Mouse (Mus musculus) embryonic facial prominence, embryonic 15.5 days (tissue): Measurements from ENCODE around the gene Det1. TPM values are rescaled to one million over a fixed set of nuclear protein-coding genes. Genes with fewer than 3 reads are reported as not detected.

Source experiments
- ATAC-seq: fragments of 200-750 bp; cut with Nextera tagmentation; 2 replicates; pipeline ENCODE4 v1.8.0; 2017; ENCODE audit warnings: low read depth, moderate TSS enrichment; ENCODE audit not compliant: insufficient number of reproducible peaks, low FRiP score, low TSS enrichment
- H3K27ac ChIP-seq: fragments of 300-500 bp; sonication (generic); replicated peaks from 2 replicates; pipeline ENCODE4 v1.5.1; 2015; ENCODE audit warnings: mild to moderate bottlenecking, inconsistent platforms
- H3K27me3 ChIP-seq: fragments of 300-500 bp; sonication (generic); 2 replicates; pipeline ENCODE4 v1.6.1; 2015; ENCODE audit warnings: inconsistent platforms
- H3K36me3 ChIP-seq: fragments of 300-500 bp; sonication (generic); 2 replicates; pipeline ENCODE4 v1.6.1; 2015; ENCODE audit warnings: mild to moderate bottlenecking, inconsistent platforms
- H3K4me1 ChIP-seq: fragments of 300-500 bp; sonication (generic); 2 replicates; pipeline ENCODE4 v1.6.1; 2015; ENCODE audit warnings: inconsistent platforms
- H3K4me2 ChIP-seq: fragments of 300-500 bp; sonication (generic); replicated peaks from 2 replicates; pipeline ENCODE4 v1.6.1; 2015; ENCODE audit warnings: mild to moderate bottlenecking, inconsistent platforms
- H3K4me3 ChIP-seq: fragments of 300-500 bp; sonication (generic); replicated peaks from 2 replicates; pipeline ENCODE4 v1.5.1; 2015; ENCODE audit warnings: mild to moderate bottlenecking, inconsistent platforms
- H3K9ac ChIP-seq: fragments of 300-500 bp; sonication (generic); 2 replicates; pipeline ENCODE4 v1.6.1; 2015; ENCODE audit warnings: inconsistent platforms
- H3K9me3 ChIP-seq: fragments of 300-500 bp; sonication (generic); replicated peaks from 2 replicates; pipeline ENCODE4 v1.6.1; 2016; ENCODE audit warnings: inconsistent platforms
- WGBS: fragments of 180-500 bp; shearing (Covaris S2); methylation state at CpG from one replicate; pipeline ENCODE4 v1.1.7; 2015; 5-methylcytosine and 5-hydroxymethylcytosine counted together
- polyA plus RNA-seq: library from polyadenylated mRNA; unstranded; fragments of >200 nt; fragmentation: Nextera tagmentation; extraction: Ambion mirVana; gene quantifications from 2 replicates; pipeline ENCODE4 v1.2.1, GENCODE M21; 2015

Gene Det1
- polyA plus RNA-seq, 1 experiment from 2014 or later = 16.5 TPM

DNA sequence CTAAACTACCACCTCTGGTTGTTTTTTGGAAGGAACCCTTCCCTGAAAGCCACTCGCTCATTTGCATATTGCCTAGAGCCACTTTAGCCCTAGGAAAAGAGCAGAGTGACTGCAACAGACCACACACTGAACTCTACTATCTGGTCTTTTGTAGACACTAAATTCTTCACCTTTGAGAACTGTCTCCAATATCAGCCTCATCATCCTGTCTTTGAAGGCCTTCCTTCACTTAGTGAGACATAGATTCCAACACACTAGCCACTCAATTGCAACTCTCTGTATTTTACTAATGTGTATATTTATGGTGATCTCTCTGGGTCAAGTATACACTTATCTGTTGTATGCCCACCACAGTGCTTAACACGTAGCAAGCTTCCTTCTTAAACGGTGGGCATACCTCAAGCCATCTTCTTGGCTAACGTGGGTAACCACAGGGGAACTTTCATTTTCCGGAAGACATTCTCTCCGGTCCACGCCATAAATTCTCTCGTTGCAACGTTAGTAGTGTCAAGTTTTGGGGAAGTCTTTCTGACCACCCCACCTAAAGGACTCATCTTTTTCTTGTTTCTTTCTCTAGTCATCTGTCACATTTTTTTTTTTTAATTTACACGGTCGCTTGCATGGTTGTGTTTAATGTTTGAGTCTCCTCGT is 872 bp downstream of the Det1 start:
- H3K4me2 ChIP-seq = peak overlapping the region; percentile 52
- H3K9me3 ChIP-seq = no peaks in the 10 kb centered on the region
- H3K36me3 ChIP-seq = peaks cover 23% of the 10 kb centered on the region
- 31% methylated on average over 12 of the region's 12 CpGs for WGBS
- H3K4me1 ChIP-seq = peaks cover 8% of the 10 kb centered on the region
- H3K9ac ChIP-seq = peak overlapping the region; percentile 79
- no peaks in the 10 kb centered on the region for H3K27me3 ChIP-seq
- peak overlapping the region; percentile 73 for H3K27ac ChIP-seq
- H3K4me3 ChIP-seq = peak overlapping the region; percentile 85
- no peak for ATAC-seq

- WGBS = 59% methylated on average over 5 of the region's 5 CpGs
- peaks cover 49% of the 10 kb centered on the region for H3K36me3 ChIP-seq
- no peak for ATAC-seq
Observed at GRCm38 (mm10) chr7:78841601-78842000, 5.5 kb downstream of the Det1 start.

GRCm38 (mm10) chr7:78837250-78837649 is 9.8 kb downstream of the Det1 start:
- Histone ChIP-seq H3K4me3 (no peak overlapping the region), H3K27me3 (no peaks in the 10 kb centered on the region), H3K4me1 (no peaks in the 10 kb centered on the region), H3K9me3 (no peaks in the 10 kb centered on the region), H3K9ac (no peak overlapping the region), H3K27ac (no peak overlapping the region), H3K36me3 (peaks cover 41% of the 10 kb centered on the region), H3K4me2 (no peak overlapping the region)
- ATAC-seq = no peak
- 36% methylated on average over 4 of the region's 4 CpGs for WGBS

More at GRCm38 (mm10) chr7:78841601-78842000, 5.5 kb downstream of the Det1 start:
- no peak overlapping the region for H3K4me3 ChIP-seq
- no peak overlapping the region for H3K4me2 ChIP-seq
- peaks cover 8% of the 10 kb centered on the region for H3K4me1 ChIP-seq
- H3K27ac ChIP-seq = no peak overlapping the region
- H3K9ac ChIP-seq = no peak overlapping the region
- H3K9me3 ChIP-seq = no peaks in the 10 kb centered on the region
- H3K27me3 ChIP-seq = no peaks in the 10 kb centered on the region

DNA sequence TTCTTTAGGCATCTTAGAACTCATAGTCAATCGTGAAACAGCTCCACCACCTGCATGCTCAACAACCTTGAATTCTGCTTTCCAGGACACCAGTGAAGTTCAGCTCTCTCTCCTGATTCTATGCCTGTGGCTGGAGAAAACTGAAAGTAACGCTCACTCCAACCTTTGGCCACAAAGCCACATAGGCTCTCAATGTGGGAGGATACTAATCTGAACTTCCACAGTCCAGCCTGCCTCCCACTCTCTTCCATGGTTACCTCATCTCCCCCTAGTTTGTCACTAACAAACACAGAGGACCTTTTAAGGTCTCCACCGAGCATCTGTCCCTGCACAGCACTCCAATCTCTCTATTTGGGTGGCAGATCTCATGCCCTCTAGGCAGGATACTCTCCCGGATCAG is 11.4 kb downstream of the Det1 start:
- no peak overlapping the region for H3K4me2 ChIP-seq
- no peak for ATAC-seq
- no peak overlapping the region for H3K4me3 ChIP-seq
- peaks cover 39% of the 10 kb centered on the region for H3K36me3 ChIP-seq
- no peak overlapping the region for H3K9ac ChIP-seq
- H3K27ac ChIP-seq = no peak overlapping the region
- no peaks in the 10 kb centered on the region for H3K4me1 ChIP-seq
- no peaks in the 10 kb centered on the region for H3K27me3 ChIP-seq
- 61% methylated on average over 4 of the region's 4 CpGs for WGBS
- H3K9me3 ChIP-seq = no peaks in the 10 kb centered on the region

DNA sequence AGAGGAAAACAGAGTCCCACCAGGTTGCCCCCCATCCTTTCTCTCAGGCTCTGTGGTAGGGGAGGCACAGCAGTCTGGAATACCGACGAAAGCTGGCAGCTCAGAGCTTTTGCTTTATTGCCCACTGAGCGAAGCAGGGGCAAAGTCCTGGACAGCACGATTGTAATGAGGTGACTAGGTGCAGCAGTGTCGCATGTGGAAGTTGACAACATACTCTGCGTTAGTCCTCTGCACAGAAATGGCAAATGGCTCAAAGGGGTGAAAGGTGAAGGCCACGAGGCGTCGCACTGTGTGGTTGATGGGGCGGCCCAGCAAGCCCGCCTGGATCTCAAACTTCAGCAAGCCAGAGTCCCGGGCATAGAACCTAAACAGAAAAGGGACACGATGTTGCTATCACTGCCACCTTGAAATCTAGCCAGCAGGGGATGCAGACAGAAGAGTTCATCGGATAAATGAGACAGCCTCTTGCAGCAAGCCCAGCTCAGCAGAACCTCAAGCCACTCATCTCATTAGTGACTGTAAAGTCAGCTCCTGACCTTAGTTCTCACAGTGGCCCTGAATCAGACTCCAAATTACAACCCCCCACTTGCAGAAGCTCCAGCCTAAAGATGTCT is 19.2 kb downstream of the Det1 start:
- peaks cover 36% of the 10 kb centered on the region for H3K36me3 ChIP-seq
- H3K27me3 ChIP-seq = no peaks in the 10 kb centered on the region
- no peak overlapping the region for H3K4me3 ChIP-seq
- H3K4me2 ChIP-seq = no peak overlapping the region
- H3K9ac ChIP-seq = no peak overlapping the region
- ATAC-seq = no peak
- H3K9me3 ChIP-seq = no peaks in the 10 kb centered on the region
- WGBS = 89% methylated on average over 14 of the region's 14 CpGs
- H3K4me1 ChIP-seq = peaks cover 7% of the 10 kb centered on the region; the same call in 1 of the 2 replicates
- H3K27ac ChIP-seq = peak overlapping the region; percentile 72; the same call in 1 of the 2 replicates

GRCm38 (mm10) chr7:78826682-78827385 is 20.2 kb downstream of the Det1 start:
- no peaks in the 10 kb centered on the region for H3K9me3 ChIP-seq
- H3K4me1 ChIP-seq = peaks cover 7% of the 10 kb centered on the region; the same call in 1 of the 2 replicates
- no peaks in the 10 kb centered on the region for H3K27me3 ChIP-seq
- no peak overlapping the region for H3K4me3 ChIP-seq
- peak overlapping the region; percentile 72 for H3K27ac ChIP-seq
- no peak overlapping the region for H3K4me2 ChIP-seq
- H3K36me3 ChIP-seq = peaks cover 37% of the 10 kb centered on the region
- ATAC-seq = peak; percentile 67
- no peak overlapping the region for H3K9ac ChIP-seq
- 40% methylated on average over 9 of the region's 9 CpGs for WGBS

- Histone ChIP-seq H3K9ac (no peak overlapping the region), H3K9me3 (no peaks in the 10 kb centered on the region), H3K4me2 (no peak overlapping the region), H3K4me1 (no peaks in the 10 kb centered on the region), H3K4me3 (no peak overlapping the region), H3K27ac (no peak overlapping the region), H3K27me3 (no peaks in the 10 kb centered on the region), H3K36me3 (peaks cover 5% of the 10 kb centered on the region; the same call in 1 of the 2 replicates)
- WGBS = 75% methylated on average over 12 of the region's 12 CpGs
- ATAC-seq = no peak
Observed at GRCm38 (mm10) chr7:78818336-78818735, 28.7 kb downstream of the Det1 start.

- Histone ChIP-seq H3K4me1 (no peaks in the 10 kb centered on the region), H3K9me3 (no peaks in the 10 kb centered on the region), H3K36me3 (no peaks in the 10 kb centered on the region), H3K4me2 (no peak overlapping the region), H3K9ac (no peak overlapping the region), H3K27me3 (no peaks in the 10 kb centered on the region), H3K4me3 (no peak overlapping the region), H3K27ac (no peak overlapping the region)
- ATAC-seq = no peak
Observed at GRCm38 (mm10) chr7:78814766-78815165, 32.3 kb downstream of the Det1 start.

GRCm38 (mm10) chr7:78813791-78814190 is 33.3 kb downstream of the Det1 start:
- no peak overlapping the region for H3K4me3 ChIP-seq
- no peaks in the 10 kb centered on the region for H3K27me3 ChIP-seq
- no peak overlapping the region for H3K27ac ChIP-seq
- WGBS = 86% methylated on average over 6 of the region's 6 CpGs
- H3K4me2 ChIP-seq = no peak overlapping the region
- ATAC-seq = no peak
- no peaks in the 10 kb centered on the region for H3K9me3 ChIP-seq
- no peak overlapping the region for H3K9ac ChIP-seq
- no peaks in the 10 kb centered on the region for H3K4me1 ChIP-seq
- H3K36me3 ChIP-seq = no peaks in the 10 kb centered on the region

DNA sequence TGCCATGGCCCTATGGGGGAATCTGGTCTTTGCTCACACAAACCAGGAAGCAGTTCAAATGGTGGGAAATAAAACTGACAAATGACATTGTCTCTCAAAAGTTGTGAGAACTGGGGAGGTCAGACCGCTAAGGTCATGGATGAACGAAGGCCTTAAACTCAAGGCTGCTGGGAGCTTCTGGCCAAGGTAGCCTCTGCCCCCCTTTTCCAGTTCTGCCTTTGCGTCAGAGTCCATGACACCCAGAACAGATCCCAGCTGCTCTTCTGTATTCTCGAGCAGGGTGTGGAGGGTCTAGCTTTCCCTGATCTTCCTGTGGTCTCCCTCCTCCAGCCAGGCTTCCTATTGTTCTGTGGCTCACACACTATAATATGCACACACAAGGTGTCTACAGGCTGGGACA is 39.9 kb downstream of the Det1 start:
- Histone ChIP-seq H3K27me3 (no peaks in the 10 kb centered on the region), H3K4me1 (no peaks in the 10 kb centered on the region), H3K4me3 (no peak overlapping the region), H3K4me2 (no peak overlapping the region), H3K9ac (no peak overlapping the region), H3K27ac (no peak overlapping the region), H3K9me3 (no peaks in the 10 kb centered on the region), H3K36me3 (no peaks in the 10 kb centered on the region)
- ATAC-seq = no peak
- 72% methylated on average over 4 of the region's 4 CpGs for WGBS

DNA sequence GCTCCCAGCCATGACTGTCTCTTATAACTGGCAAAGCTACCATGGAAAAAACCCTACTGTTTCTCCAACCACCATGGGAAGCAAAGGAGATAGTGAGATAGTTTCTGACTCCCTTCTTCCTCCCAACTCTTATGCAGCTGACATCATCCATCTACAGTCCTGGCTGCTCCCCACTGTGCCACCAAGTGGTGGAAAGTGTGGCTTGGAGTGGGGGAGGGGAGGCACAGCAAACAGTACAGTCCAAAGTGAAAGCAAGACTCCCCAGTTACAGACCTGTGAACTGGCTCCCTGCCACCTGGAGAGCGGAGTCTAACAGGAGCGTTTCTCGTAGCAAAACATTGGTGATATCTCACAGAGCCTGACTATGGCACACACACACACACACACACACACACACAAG is 43.2 kb downstream of the Det1 start:
- Histone ChIP-seq H3K4me3 (no peak overlapping the region), H3K27me3 (no peaks in the 10 kb centered on the region), H3K9me3 (no peaks in the 10 kb centered on the region), H3K36me3 (no peaks in the 10 kb centered on the region), H3K9ac (no peak overlapping the region), H3K4me2 (no peak overlapping the region), H3K27ac (no peak overlapping the region), H3K4me1 (no peaks in the 10 kb centered on the region)
- ATAC-seq = no peak
- 74% methylated on average over 3 of the region's 3 CpGs for WGBS
